Mouse (Mus musculus) heart, adult 2 months (tissue): ENCODE results near the gene Magi2.

Experiments
- CTCF ChIP-seq: fragments of 200-600 bp; IDR thresholded peaks from 2 replicates; pipeline ENCODE4 v1.8.1; 2022; ENCODE audit warnings: antibody characterized with exemption, mild to moderate bottlenecking, moderate library complexity
- EP300 ChIP-seq: fragments of 200-500 bp; IDR thresholded peaks from 2 replicates; pipeline ENCODE4 v1.6.1; 2011; ENCODE audit warnings: low read depth, low read length, control low read depth; ENCODE audit not compliant: insufficient read depth
- POLR2A ChIP-seq: fragments of 200-500 bp; IDR thresholded peaks from 2 replicates; pipeline ENCODE4 v1.6.1; 2011; ENCODE audit warnings: mild to moderate bottlenecking, low read depth, low read length, control low read depth; ENCODE audit not compliant: insufficient read depth

DNA sequence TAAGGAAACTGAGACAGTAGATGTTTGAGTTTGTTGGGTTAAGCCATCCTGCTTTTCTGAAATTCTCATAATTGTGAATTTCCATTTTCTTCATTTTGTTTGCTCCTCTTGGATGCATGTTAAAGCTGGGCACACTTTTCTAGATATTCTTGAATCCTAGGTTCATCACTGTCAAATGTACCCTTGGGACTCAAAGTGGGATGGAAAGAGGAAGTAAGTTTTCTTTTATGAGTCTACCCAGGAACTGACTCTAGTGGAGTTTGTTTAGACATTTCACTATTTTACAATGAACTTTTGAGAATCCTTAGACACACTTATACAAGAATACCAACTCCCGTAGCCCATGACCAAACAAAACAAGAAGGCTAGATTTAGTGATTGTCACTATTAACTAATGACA, 141.3 kb downstream of the Magi2 start:
- TF ChIP-seq POLR2A (no peak), CTCF (no peak), EP300 (no peak)
